Mouse (Mus musculus) embryo, embryonic 10 days (tissue): ENCODE data around the gene Zfp619.
"Not testable (repeated sequence)": the region's sequence is repeated elsewhere in the genome, so short reads cannot be mapped to it uniquely, and the experiment has no call there.

Experiments
- DNase-seq: peaks from one replicate; pipeline ENCODE4 v3.0.0-alpha.2; 2015; ENCODE audit warnings: low spot score

The Zfp619 gene

DNA sequence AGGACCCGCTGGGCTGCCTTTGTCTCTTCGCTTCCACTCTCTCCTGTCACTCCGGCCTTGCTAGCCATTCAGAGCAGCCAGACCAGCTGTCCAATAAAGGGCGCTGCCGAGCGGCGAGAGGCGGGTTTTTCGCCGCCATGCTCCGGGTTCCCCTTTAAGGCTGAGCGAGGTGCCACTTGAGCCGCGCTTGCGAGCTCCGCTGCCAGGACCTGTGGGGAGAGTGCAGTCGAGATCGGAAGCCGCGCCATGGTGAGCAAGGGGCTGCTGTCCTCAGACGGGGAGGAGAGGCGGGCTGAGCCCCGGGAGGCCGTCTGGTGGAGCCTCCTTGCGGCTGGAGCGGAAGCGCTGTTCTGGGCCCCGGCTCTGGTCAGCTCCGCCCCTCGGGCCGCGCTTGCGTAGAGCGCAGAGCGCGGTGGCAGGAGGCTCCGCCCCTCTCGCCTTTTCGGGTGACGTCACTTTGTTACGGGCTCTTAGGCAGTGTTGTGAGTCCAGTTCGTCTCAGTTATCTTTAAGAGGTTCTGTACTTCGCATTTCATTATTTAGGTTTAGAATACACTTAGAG lies at the start of gene Zfp619:
Gene Zfp619 (plus strand): TSS at position 151 of the 562 bp plus-strand sequence.
- DNase-seq: peak; percentile 96

DNA sequence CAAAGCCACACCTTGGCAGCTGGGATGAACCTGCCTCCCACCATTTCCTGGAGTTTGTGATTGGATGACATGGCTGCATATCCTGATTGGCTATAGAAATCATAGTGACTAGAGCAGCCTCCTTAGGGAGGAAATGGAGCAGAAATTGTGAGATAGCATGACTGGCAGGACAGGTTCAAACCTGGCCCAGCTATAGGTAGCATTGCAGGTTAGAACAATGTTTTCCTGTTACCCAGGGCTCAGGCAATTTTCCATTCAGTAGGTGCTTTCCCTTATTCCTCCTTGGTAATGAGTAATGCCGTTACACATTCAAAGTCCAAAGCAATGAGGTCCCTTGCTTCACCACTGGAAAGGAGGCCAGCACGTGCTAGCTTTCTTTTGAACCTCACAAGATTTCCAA lies 38.6 kb upstream of the Zfp619 start:
- DNase-seq: no peak

DNA sequence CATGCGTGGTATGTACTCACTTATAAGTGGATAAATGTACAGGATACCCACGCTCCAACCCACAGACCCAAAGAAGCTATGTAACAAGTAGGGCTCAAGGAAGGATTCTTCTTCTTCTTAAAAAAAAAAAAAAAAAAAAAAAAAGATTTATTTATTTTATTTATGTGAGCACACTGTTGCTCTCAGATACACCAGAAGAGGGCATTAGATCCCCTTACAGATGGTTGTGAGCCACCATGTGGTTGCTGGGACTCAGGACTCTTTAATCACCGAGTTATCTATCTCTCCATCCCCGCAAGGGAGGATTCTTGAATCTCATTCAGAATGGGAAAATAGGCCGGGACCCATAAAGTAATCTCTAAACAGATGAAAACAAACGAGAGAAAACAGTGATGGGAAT lies 33.2 kb upstream of the Zfp619 start:
- DNase-seq: no peak

DNA sequence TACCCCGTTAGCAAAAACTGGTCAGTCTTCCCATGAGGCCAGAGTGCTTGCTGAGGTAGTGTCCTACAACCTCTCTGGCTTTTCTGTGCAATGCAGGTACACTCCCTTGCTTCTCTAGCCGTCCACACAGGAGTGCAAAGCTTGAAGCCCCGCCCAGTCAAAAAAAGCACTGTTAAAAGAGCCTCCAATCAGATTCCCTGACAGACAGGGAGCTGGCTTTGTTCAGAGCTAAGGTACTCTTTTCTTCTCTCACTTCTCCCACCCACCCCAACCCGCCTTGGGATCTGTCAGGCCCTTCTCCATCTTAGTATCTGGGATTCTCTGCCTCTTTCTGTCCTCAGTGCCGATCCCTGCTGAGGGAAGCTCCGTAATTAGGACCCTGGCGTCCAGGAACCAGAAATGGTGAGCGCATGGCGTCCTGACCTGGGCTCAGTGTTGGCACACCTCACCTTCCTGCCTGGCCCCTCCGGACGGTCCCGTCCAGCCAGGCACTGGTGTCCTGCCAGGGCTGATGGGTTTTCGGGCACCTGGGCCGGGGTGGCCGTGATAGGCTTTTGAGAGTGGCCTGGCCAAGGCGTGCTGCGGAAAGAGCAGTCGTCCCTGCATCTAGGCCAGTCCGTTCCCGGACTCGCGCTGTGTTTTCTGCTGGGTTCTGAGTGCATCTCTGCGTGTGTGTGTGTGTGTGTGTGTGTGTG lies 30.3 kb upstream of the Zfp619 start:
- peak; percentile 34 for DNase-seq

DNA sequence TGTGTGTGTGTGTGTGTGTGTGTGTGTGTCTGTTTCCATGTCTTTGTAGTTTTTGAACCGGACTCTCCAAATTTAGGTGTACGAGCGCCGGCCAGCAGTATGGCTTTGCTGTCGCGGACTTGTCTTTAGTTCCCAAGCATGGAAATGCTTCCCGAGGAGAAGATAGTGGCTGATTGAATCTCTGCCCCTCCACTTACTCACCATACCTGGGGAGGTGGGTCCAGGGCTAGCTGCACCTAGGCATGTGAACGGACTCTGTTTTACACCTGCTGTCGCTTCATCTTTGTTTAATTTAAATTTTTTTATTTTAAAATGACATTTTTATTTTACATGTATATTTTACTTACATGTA lies 29.7 kb upstream of the Zfp619 start:
- DNase-seq: no peak

DNA sequence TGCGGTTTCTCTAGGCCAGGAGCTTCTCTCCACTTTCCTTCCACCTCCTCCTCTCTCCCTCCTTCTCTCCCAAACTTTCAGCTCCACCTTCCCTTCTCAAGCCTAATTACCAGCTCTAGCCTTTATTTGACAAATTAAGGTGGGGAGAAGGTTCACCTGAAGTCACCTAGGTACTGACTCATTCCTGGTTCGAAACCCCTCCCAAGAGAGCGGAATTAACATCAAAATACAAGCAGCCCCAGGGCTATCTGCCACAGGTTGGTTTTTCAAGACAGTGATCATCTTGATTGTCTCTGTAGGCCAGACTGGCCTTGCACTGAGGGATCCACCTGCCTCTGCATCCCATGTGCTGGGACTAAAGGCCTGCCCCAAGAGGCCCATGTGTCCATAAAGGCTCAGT lies 22.9 kb upstream of the Zfp619 start:
- DNase-seq: no peak

DNA sequence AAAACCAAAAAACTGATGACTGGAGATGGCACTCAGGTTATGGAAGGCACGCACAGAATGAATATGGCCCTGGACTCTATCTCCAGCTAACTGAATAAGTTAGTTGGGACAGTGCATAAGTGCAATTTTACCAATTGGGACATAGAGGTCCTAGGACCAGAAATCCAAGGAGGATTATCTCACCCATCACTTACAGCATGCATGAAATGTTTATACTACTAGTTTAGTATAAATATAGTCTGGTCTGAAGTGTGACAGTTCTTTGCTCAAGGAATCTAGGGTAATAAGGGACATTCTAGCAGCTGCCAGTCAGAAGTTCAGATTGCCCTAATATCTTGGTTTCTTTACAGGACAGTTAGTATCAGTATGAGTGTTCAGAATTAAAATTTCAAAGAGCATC lies 13.5 kb upstream of the Zfp619 start:
- no peak for DNase-seq

DNA sequence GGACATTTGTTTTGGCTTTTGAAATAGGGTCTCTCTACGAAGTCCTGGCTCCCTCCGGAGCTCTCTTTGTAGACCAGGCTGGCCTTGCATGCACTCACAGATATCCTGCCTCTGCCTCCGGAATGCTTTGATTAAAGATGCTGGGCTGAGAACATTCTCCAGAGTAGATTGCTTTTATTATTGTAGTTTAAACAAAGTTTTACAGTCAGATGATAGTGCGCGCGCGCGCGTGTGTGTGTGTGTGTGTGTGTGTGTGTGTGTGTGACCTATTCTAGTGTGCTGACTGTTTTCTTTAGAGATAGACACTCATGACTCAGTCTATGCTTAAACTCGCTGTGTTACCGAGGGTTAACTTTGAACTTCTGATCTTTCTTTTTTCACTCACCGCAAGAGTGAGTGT lies 796 bp downstream of the Zfp619 start:
- no peak for DNase-seq

DNA sequence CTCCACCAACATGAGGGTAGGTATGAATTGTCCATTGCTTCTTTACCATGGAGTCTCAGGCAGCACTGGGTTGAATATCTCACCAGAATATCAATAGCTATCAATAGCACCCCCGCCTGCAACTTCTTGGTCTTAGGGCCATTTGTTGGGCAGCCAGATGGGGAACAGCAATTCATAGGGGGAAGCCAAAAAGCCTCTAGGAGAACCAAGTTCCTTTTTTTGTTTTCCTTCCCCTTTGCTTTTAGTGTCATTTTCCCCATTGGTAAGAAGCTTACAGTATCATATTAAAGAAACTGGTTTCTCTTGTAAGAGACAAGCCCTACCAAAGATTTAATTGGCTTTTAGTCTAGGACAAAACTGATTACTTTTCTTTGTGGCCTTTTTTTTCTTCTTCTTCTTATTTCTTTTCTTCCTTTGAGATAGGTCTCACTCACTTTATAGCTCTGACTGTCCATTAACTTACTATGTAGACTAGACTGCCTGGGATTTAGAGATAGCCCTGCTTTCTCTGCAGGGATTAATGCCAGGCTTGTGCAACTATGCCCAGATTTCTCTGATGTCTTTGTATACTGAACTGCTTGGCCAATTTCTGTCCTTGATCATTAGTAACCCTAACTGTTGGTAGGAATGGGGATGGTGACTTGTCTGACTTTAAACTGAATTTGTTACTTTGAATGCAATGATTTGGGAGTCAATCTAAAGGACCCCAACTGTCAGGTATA lies 6.3 kb downstream of the Zfp619 start:
- no peak for DNase-seq

DNA sequence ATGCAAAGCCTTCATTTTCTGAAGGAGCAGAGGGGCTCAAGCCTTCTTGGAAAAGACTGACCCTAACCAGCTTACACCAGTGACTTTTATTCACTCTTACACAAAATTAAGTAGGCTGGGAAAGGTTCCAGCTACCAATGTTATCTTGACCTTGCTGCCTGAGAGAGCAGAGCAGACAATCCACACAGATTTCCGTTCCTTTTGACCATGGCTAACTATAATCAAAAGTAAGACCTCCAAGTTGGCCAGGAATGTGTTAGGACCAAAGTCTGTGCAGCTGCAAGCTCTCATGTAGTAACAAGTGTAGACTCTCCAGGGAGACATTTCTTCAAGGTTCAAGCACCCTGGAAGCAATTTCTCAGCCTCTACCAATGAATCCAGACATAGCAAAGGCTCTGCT lies 25.6 kb downstream of the Zfp619 start:
- no peak for DNase-seq

DNA sequence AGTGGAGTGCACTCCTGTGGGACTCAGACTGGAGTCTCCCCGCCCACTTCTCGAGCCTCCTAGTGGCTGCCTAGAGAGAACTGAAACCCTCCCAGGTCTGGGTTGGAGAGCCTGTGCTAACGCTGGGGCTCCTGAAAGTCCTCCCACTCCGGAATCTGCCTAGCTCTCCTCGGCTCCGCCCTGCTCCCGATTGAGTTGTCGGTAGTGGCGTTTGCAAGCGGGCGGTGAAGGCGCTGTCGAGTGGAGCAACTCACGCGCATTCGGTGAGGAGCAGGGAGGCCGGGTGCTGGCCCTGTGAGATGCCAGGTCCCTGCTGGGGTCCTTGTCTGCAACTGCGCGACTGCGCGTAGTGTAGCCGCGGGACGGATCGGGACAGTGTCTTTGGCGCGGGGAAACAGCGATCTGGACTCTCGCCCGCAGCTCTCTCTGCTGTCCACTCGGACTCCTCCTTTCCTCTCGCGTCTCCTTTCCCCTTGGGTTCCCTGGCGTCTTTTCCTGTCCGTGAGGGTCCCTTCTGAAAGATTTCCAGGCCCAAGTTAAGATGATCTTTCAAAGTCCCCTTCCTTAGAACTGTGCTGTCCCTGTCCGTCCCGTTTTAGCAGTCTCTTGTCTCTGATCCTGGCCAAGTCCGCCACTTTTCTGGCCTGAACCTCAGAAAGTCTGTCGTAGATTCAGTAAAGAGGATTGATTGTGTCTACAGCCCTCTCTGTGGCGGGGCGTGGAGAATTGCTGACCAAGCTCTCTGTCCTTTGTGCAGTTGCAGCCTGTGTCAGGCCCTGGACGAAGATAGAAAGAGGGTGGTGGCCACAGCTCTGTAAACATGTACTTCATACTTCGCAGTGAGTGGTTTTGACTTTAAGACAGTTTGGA lies 26.9 kb downstream of the Zfp619 start:
- DNase-seq: peak; percentile 90

DNA sequence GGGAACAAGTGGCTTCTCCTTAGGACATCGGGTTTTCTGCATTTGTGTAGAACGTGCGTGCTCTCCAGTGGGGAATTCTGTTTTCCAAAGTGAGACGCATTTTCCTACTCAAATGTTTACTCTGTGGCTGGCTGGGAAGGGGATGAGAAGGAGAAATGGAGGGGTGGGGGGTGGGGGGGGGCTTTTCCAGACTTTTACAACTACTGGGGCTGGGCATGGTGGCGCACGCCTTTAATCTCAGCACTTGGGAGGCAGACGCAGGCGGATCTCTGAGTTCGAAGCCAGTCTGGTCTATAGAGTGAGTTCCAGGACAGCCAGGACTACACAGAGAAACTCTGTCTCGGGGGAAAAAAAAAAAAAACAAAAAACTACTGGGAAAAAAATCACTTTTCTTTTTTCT lies 27.6 kb downstream of the Zfp619 start:
- no peak for DNase-seq

DNA sequence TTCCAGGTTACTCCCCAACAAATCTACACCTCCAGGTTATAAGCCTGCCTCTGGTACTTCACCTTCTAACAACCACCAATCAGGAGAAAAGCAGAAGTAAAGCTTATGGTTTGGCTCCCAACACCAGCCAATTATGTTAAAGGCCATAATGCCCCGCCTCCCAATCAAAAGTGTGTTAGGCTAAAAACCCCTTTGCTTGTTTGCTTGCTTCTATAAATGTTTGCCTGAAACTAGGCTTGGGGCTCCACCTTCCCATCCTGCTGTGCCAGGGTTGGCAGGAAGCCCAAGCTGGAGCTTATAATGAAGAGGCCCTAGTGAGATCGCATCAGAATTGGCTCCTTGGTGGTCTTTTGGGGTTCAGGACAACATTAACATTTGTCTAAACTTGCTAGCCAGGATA lies 31.8 kb downstream of the Zfp619 start:
- no peak for DNase-seq

DNA sequence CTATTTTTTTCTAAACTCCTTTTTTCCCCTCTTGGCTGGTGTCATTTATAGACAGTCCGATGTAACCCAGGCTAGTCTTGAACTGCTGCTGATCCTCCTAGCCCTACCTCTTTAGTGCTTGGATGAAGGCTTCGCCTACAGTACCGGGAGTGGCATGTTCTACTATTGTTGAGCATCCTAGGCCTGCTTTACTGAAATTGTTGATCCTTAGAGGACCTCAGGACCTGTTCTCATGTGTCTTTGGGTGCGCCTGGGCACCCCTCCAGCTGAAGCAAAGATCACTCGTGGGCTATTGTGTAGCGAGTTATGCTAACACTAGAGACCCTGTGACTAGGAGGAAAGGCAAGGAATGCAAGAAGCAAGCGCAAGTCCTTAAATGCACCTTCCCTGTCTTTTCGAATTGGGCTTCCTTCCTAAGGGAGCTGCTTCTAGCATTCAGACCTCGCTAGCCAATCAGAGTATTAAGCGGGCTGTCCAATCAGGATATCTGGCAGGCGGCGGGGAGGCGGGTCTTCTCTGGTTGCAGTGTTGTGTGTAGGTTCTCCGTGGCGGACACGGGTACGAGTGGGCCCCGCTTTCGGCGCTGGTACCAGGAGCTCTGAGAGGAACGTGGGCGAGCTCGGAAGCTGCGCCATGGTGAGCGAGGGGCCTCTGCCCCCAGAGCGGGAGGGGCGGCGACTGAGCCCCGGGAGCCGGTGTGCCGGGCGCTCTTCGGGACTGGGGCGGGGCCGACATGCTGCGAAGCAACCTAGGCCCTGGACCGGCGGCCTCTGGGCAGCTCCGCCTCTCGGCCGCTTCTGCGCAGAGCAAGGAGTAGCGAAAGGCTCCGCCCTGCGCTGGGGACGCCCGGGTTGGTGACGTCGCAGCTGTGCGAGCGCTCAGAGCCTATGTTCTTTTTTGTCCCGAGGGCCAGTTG lies 34.7 kb downstream of the Zfp619 start:
- peak; percentile 95 for DNase-seq

DNA sequence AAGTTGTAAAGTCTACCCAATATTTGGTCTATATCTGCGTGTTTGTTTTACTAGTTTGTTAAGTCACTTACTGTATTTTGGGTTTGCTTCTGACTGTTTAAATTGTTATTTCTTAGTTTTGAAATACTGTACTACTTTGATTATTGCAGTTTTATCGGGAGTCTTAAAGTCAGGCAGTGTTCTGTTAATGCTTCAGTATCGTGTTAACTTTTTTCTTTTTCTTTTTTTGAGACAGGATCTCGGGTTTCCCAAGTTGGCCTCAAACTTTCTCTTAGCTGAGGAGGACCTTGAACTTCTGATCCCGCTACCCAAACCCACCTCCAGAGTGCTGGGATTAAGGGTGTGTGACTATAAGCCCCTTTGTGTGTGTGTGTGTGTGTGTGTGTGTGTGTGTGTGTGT lies 35.4 kb downstream of the Zfp619 start:
- DNase-seq: peak; percentile 6

DNA sequence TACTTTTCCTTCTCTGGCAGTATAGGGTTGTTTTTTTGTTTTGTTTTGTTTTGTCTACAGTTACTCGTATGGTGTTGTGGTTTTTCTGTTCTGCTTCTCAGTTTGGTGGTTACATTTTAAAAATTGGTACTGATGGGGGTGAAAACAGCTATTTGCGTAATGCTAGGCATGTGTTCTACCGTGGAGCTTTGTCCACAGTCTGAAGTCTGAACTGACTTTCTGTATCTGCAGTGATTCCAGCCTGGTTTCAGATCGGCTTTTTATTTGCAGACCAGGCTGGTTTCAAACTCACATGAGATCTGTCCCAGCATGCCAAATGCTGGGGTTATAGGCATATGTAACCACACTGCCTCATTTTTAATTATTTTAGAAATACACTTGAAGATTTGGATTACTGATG lies 36.3 kb downstream of the Zfp619 start:
- no peak for DNase-seq

DNA sequence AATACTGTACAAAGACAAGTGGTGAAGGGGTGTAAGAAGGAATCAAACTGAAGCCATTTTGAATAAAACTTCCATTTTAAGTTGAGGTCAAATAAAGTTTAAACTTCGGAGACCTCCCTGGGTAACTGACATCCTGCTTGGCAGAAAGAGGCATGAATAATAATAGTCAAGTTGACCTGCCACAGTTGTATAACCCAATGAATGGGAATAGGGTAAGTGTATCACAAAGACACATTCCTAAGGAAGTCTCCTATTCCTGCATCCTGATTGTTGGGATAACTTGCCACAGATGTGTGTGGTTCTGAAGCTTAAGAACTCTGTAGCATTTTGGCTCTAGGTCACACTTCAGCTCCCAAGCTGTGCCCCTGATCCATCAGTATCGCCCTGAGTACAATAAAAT lies 62.5 kb downstream of the Zfp619 start:
- DNase-seq: no peak

DNA sequence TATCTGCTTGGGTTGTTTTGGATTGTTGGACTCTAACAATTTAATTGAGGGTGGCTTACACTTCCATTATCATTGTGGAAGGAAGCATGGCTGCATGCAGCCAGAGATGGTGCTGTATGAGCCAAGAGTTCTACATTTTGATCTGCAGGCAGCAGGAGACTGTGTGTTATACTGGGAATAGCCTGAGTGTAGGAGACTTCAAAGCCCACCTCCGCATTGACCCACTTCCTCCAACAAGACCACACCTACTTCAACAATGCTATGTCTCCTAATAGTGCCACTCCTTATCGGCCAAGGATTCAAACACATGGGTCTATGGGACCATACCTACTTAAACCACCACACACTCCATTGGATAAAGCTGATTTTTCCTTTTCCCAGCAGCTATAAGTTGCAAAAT lies 63.0 kb downstream of the Zfp619 start:
- DNase-seq: no peak

DNA sequence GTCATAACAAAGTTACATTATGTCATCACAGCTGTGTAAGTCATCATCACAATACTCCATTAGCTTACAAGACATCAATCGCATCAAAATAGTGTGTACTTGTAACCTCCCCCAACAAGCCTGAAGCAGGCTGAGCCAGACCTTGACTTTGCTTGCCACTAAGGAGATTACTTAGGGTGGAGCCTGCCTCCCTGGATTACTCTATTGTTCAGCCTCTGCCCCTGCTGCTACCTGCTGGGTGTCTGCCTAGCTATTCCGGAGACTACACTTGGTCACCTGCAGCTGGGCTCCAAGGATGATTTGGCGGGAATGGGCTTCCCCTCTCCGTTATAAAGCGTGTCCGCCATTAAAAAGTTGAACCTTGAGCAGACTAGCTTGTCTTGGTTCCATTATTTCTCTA lies 69.3 kb downstream of the Zfp619 start:
- not testable (repeated sequence) for DNase-seq

DNA sequence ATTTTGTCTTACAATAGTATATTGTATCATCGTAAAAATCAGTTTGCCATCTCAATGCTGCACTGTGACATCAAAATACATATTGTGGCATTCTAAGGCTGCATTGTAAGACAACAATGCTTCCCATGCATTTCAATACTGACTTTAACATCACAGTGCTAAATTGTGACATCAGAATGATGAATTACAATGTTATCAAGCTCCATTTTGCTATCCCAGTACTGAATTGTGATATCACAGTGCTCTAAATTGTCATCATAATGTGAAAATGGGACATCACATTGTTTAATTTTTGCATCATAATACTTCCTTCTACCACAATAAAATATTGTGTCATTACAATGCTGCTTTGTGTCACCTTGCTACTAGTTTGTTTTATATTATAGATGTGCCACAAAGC lies 70.5 kb downstream of the Zfp619 start:
- no peak for DNase-seq

DNA sequence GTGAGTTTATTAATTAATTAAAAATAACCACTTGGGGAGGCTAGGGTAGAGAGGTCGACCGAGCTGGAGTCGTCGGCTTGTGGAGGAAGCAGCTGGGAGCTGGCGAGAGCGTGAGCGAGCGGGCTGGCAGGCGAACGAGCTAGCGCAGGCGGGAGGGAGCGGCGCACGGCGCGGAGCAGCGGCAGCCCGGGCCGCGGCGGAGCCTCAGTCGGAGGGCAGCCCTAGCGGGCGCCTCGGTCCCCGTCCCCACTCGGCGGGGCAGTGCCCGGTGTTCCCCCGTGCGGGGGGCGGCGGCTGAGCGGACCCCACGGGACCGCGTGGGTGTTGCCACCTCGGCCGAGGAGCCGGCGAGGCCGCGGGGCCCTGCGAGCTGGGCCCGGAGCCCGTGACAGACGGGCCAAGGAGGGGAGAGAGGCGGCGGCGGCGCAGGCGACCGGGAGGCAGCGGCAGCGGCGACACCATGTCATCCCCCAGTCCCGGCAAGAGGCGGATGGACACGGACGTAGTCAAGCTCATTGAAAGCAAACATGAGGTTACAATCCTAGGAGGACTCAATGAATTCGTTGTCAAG lies 71.0 kb downstream of the Zfp619 start:
- DNase-seq: peak; percentile 62
